Comparison of ENCODE assay signal across 11 mouse cellular contexts in genomic region chr4:141681767-141682166, GRCm38 (mm10). TPM values are rescaled to one million over a fixed set of nuclear protein-coding genes. Genes with fewer than 3 reads are reported as not detected.
DNase-seq lines count a peak whose midpoint lies in the region; ATAC-seq and TF ChIP-seq lines count a peak whose summit lies in the region.
"Had no signal": no experiment of that assay in that cellular context is flagged by ENCODE, and none has a peak within 500 bp of the region (broad histone marks: within the 10 kb centered on the region; RNA-seq: fewer than 3 reads in every experiment).

No protein-coding gene starts in this region.

- no peak for TF ChIP-seq CTCF in bone marrow macrophage, adult 2 months (IDR thresholded peaks at IDR 0.05; ENCODE audit: low read depth, low read length)
- TF ChIP-seq CTCF in heart, postnatal 0 days (IDR thresholded peaks at IDR 0.05; ENCODE audit: low read depth), result no peak
- TF ChIP-seq CTCF in intestine, postnatal 0 days (IDR thresholded peaks at IDR 0.05; ENCODE audit: low read depth), result no peak

- DNase-seq in urinary bladder, postnatal 25 days (ENCODE audit: low spot score), result peak; percentile 22
- no peak for DNase-seq in urinary bladder, adult 2 months (ENCODE audit: low spot score)
- no peak for DNase-seq in heart, postnatal 0 days (ENCODE audit: low spot score)
- DNase-seq in cerebellum, adult 11-12 months, result no peak
- no peak for DNase-seq in spleen, postnatal 14 days (ENCODE audit: low spot score in 2 of 2)
- no peak for DNase-seq in cerebellum, adult 18-20 months

- peaks cover 40% of the 10 kb centered on the region for H3K36me3 ChIP-seq in heart, postnatal 0 days (replicated peaks; ENCODE audit: control insufficient read depth, insufficient read depth, low read length)
- H3K36me3 ChIP-seq in intestine, postnatal 0 days (ENCODE audit: control insufficient read depth, insufficient read depth), result peaks cover 55% of the 10 kb centered on the region

- no peak overlapping the region for H3K9ac ChIP-seq in heart, postnatal 0 days (replicated peaks; ENCODE audit: low read depth, low read length)
- H3K9ac ChIP-seq in intestine, postnatal 0 days (ENCODE audit: low read depth, low read length), result no peak overlapping the region
- H3K9ac ChIP-seq: heart, embryonic 15.5 days; liver, embryonic 15.5 days had no signal

- no peaks in the 10 kb centered on the region for H3K27me3 ChIP-seq in heart, postnatal 0 days (ENCODE audit: control insufficient read depth, insufficient read depth, low read length)
- no peaks in the 10 kb centered on the region for H3K27me3 ChIP-seq in intestine, postnatal 0 days (replicated peaks; ENCODE audit: control insufficient read depth, insufficient read depth, low read length)
- H3K27me3 ChIP-seq: heart, embryonic 15.5 days; liver, embryonic 15.5 days had no signal

- peaks cover 42% of the 10 kb centered on the region for H3K4me1 ChIP-seq in bone marrow macrophage, adult 2 months (ENCODE audit: control insufficient read depth, insufficient read depth, low read length)
- peaks cover 16% of the 10 kb centered on the region for H3K4me1 ChIP-seq in heart, postnatal 0 days (ENCODE audit: control insufficient read depth, insufficient read depth)
- H3K4me1 ChIP-seq in intestine, postnatal 0 days (replicated peaks; ENCODE audit: control insufficient read depth, insufficient read depth, low read length), result no peaks in the 10 kb centered on the region

- peak overlapping the region; percentile 75 for H3K27ac ChIP-seq in bone marrow macrophage, adult 2 months (ENCODE audit: insufficient read depth, low read depth, low read length)
- H3K27ac ChIP-seq in heart, postnatal 0 days (ENCODE audit: low read depth), result no peak overlapping the region
- no peak overlapping the region for H3K27ac ChIP-seq in intestine, postnatal 0 days (ENCODE audit: low read depth, low read length)
- H3K27ac ChIP-seq: heart, embryonic 15.5 days; liver, embryonic 15.5 days had no signal

- TF ChIP-seq EP300 in heart, postnatal 0 days (IDR thresholded peaks at IDR 0.05; ENCODE audit: low read depth), result no peak

- no peaks in the 10 kb centered on the region for H3K9me3 ChIP-seq in heart, postnatal 0 days (replicated peaks; ENCODE audit: control insufficient read depth, low read length)
- no peaks in the 10 kb centered on the region for H3K9me3 ChIP-seq in intestine, postnatal 0 days (ENCODE audit: control insufficient read depth)
- H3K9me3 ChIP-seq: heart, embryonic 15.5 days; liver, embryonic 15.5 days had no signal

- ATAC-seq in heart, postnatal 0 days (ENCODE audit: insufficient read depth, low read depth), result peak; percentile 46; the same call in 1 of the 2 replicates
- no peak for ATAC-seq in intestine, postnatal 0 days

- H3K4me2 ChIP-seq in heart, postnatal 0 days (ENCODE audit: low read depth, low read length), result no peak overlapping the region
- no peak overlapping the region for H3K4me2 ChIP-seq in intestine, postnatal 0 days (replicated peaks; ENCODE audit: low read depth)
- H3K4me2 ChIP-seq: heart, embryonic 15.5 days; liver, embryonic 15.5 days had no signal

- no peak overlapping the region for H3K4me3 ChIP-seq in bone marrow macrophage, adult 2 months (ENCODE audit: insufficient read depth, low read length)
- no peak overlapping the region for H3K4me3 ChIP-seq in heart, postnatal 0 days (ENCODE audit: low read depth, low read length)
- no peak overlapping the region for H3K4me3 ChIP-seq in intestine, postnatal 0 days (ENCODE audit: low read depth, low read length)
- H3K4me3 ChIP-seq: heart, embryonic 15.5 days; liver, embryonic 15.5 days had no signal

- WGBS in heart, postnatal 0 days, result 40% methylated on average over 7 of the region's 7 CpGs
- WGBS in intestine, postnatal 0 days, result 54% methylated on average over 7 of the region's 7 CpGs

- TF ChIP-seq POLR2A in bone marrow macrophage, adult 2 months (IDR thresholded peaks at IDR 0.05; ENCODE audit: borderline replicate concordance, low read depth, low read length), result no peak

RNA-seq across cellular contexts. Expression of gene Rsc1a1, which starts 3.6 kb away (rescaled TPM):
- 14.4 and 17.2 TPM in 2 replicates for polyA plus RNA-seq in urinary bladder, adult 2 months (2012; rRNA removed)
- polyA plus RNA-seq in bone marrow macrophage, adult 2 months (2012; ENCODE audit: insufficient read depth, insufficient read length, missing spikeins), result 5.6 TPM in 1 of 2 replicates, not detected in the other
- 2.1 and 11.9 TPM in 2 replicates for total RNA-seq in heart, postnatal 0 days (2014; rRNA removed; ENCODE audit: low replicate concordance)
- not detected in 2 replicates for polyA plus RNA-seq in heart, postnatal 0 days (2015; fragmentation: Nextera tagmentation; extraction: Ambion mirVana)
- polyA plus RNA-seq in intestine, postnatal 0 days (2015; fragmentation: Nextera tagmentation; extraction: Ambion mirVana), result not detected in 2 replicates
- polyA plus RNA-seq: heart, embryonic 15.5 days had no signal

RNA-seq across cellular contexts. Expression of gene Plekhm2, which starts 17.1 kb away (rescaled TPM):
- 31.5 and 32.0 TPM in 2 replicates for polyA plus RNA-seq in urinary bladder, adult 2 months (2012; rRNA removed)
- polyA plus RNA-seq in bone marrow macrophage, adult 2 months (2012; ENCODE audit: insufficient read depth, insufficient read length, missing spikeins), result 56.0 and 62.1 TPM in 2 replicates
- total RNA-seq in heart, postnatal 0 days (2014; rRNA removed; ENCODE audit: low replicate concordance), result 43.3 and 52.9 TPM in 2 replicates
- 5.6 and 7.0 TPM in 2 replicates for polyA plus RNA-seq in heart, postnatal 0 days (2015; fragmentation: Nextera tagmentation; extraction: Ambion mirVana)
- polyA plus RNA-seq in intestine, postnatal 0 days (2015; fragmentation: Nextera tagmentation; extraction: Ambion mirVana), result 3.1 and 6.0 TPM in 2 replicates

RNA-seq across cellular contexts. Expression of gene Ddi2, which starts 41.5 kb away (rescaled TPM):
- polyA plus RNA-seq in urinary bladder, adult 2 months (2012; rRNA removed), result 38.9 and 40.9 TPM in 2 replicates
- polyA plus RNA-seq in bone marrow macrophage, adult 2 months (2012; ENCODE audit: insufficient read depth, insufficient read length, missing spikeins), result 69.5 and 74.4 TPM in 2 replicates
- 28.2 and 32.8 TPM in 2 replicates for total RNA-seq in heart, postnatal 0 days (2014; rRNA removed; ENCODE audit: low replicate concordance)
- polyA plus RNA-seq in heart, postnatal 0 days (2015; fragmentation: Nextera tagmentation; extraction: Ambion mirVana), result 10.9 and 11.5 TPM in 2 replicates
- polyA plus RNA-seq in intestine, postnatal 0 days (2015; fragmentation: Nextera tagmentation; extraction: Ambion mirVana), result 15.9 and 16.7 TPM in 2 replicates

RNA-seq across cellular contexts. Expression of gene Slc25a34, which starts 58.1 kb away (rescaled TPM):
- 0.10 and 0.14 TPM in 2 replicates for polyA plus RNA-seq in urinary bladder, adult 2 months (2012; rRNA removed)
- 0.48 and 0.49 TPM in 2 replicates for polyA plus RNA-seq in bone marrow macrophage, adult 2 months (2012; ENCODE audit: insufficient read depth, insufficient read length, missing spikeins)
- total RNA-seq in heart, postnatal 0 days (2014; rRNA removed; ENCODE audit: low replicate concordance), result 12.8 and 56.2 TPM in 2 replicates
- polyA plus RNA-seq in heart, postnatal 0 days (2015; fragmentation: Nextera tagmentation; extraction: Ambion mirVana), result 17.9 and 20.6 TPM in 2 replicates
- polyA plus RNA-seq in intestine, postnatal 0 days (2015; fragmentation: Nextera tagmentation; extraction: Ambion mirVana), result 23.8 and 25.7 TPM in 2 replicates
- polyA plus RNA-seq: neural tube, embryonic 14.5 days had no signal
